Mouse (Mus musculus) spleen, adult 2 months (tissue): ENCODE measurements at regions not wholly inside any gene's neighbourhood (a gene's known extent, or its start where the extent isn't known, plus 50 kb on each side); places are given as distances from the start of the nearest gene placed in this dataset.

ENCODE experiments used
- CTCF ChIP-seq: fragments of 200-500 bp; IDR thresholded peaks from 2 replicates; pipeline ENCODE4 v1.5.1; 2011; ENCODE audit warnings: mild to moderate bottlenecking, inconsistent platforms; ENCODE audit not compliant: insufficient read depth, insufficient read length, insufficient replicate concordance; ENCODE audit errors: extremely low read depth
- POLR2A ChIP-seq: fragments of 200-500 bp; IDR thresholded peaks from 2 replicates; pipeline ENCODE4 v1.6.1; 2011; ENCODE audit warnings: low read depth, low read length, inconsistent platforms

- TF ChIP-seq CTCF, result no peak
- no peak for TF ChIP-seq POLR2A
These were observed 84.1 kb upstream of the Hddc2 start for GRCm38 (mm10) chr10:31229078-31229477.
